Mouse (Mus musculus): ENCODE measurements at regions not wholly inside any gene's neighbourhood (a gene's known extent, or its start where the extent isn't known, plus 50 kb on each side); places are given as distances from the start of the nearest gene placed in this dataset.
"Not testable (repeated sequence)": the region's sequence is repeated elsewhere in the genome, so short reads cannot be mapped to it uniquely, and the experiment has no call there.

DNA sequence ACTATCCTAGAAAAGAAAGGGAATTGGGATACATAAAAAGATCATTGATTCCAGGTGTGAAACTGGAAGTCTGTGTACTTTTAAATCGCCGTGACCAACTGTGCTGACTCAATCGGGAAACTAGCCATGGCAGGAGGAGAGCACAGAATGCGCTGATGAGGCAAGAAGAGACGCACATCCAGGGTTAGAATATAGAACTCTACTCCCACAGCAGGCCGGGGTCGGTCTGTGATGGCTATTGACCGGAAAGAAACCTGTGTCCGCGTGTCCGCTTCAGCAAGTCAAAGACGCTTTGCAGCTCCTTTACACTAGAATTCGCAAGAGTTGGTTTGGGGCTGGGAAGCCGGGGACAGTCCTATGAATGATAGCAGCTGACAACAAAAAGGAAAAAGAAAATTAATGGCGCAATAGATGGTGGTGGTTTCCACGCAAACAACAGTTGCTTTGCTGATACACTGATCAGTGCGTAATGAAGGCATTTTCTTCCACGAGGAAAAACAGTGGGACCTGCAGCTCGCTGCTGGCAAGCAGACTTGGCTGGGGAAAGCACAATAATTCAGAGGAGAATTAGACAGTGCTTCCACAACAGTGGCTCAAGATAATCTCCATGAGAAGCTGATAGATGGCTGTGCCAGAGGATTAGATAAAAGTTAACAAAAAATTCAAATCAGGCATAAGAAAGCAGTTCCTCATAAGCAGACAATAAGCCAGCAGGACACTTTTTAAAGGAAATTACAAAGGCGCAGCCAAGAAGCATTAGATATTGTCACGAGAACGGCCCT, 1029.8 kb downstream of the Defb40 start:
- H3K9ac ChIP-seq = peak overlapping the region; percentile 56
- H3K27ac ChIP-seq = 0 out of 2 replicates have a peak overlapping the region, but pooled peaks have one; percentile 12

DNA sequence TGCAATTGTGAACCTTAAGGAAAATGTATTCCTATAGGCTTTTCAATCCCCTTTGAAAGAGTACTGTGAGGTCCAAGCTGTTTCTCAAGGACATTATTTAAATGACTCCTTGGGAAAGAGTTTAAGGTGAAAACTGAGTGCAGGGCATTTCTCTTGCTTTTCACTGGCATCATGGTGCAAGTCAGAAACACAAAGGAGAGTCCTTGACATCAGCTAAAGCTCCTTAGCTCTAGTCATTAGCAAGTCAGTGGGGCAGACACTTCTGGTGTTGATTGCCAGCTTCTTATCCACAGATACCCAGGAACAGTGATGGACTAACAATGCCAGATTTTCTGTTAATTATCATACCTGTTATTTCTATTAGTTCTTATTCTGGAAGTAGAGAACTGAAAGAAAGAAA, 1043.4 kb downstream of the Defb40 start:
- Histone ChIP-seq H3K9ac (no peak overlapping the region), H3K4me3 (no peak overlapping the region), H3K4me1 (replicated peaks) (no peaks in the 10 kb centered on the region), H3K27me3 (no peaks in the 10 kb centered on the region), H3K4me2 (no peak overlapping the region), H3K27ac (no peak overlapping the region), H3K36me3 (no peaks in the 10 kb centered on the region), H3K9me3 (no peaks in the 10 kb centered on the region)
- ATAC-seq (ENCODE audit: low FRiP score) = no peak

More for the DNA sequence above, 1029.8 kb downstream of the Defb40 start:
- Histone ChIP-seq H3K4me3 (0 out of 2 replicates have a peak overlapping the region, but pooled peaks have one; percentile 9), H3K27me3 (no peaks in the 10 kb centered on the region), H3K9me3 (no peaks in the 10 kb centered on the region), H3K4me2 (peak overlapping the region; percentile 45), H3K36me3 (no peaks in the 10 kb centered on the region), H3K4me1 (replicated peaks) (peaks cover 16% of the 10 kb centered on the region)
- peak; percentile 75 for ATAC-seq (ENCODE audit: low FRiP score)
- WGBS = 49% methylated on average over 22 of the region's 22 CpGs

DNA sequence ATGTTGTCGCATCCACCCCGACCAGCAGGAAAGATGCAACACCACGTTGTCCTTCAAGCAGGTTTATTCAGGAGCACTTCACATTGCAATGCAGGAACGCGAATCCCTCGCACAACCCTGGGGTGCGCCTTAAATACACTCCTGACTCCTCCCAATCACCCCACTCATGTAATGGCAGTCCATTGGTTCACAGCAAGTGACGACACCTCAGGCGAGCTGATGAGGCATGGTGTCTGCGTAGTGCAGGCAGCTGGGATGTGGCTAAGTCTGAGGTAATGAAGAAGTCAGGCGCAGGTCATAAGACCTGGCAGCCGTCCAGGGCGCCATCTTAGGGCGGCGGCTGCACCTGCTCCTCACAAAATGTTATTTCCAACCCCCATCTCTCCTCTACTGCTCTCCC, 1068.7 kb downstream of the Defb40 start:
- no peak for ATAC-seq (ENCODE audit: low FRiP score)
- no peaks in the 10 kb centered on the region for H3K36me3 ChIP-seq
- H3K4me1 ChIP-seq (replicated peaks) = no peaks in the 10 kb centered on the region
- no peaks in the 10 kb centered on the region for H3K9me3 ChIP-seq
- no peak overlapping the region for H3K4me3 ChIP-seq
- no peaks in the 10 kb centered on the region for H3K27me3 ChIP-seq
- H3K4me2 ChIP-seq = no peak overlapping the region
- no peak overlapping the region for H3K27ac ChIP-seq
- WGBS = 90% methylated on average over 15 of the region's 15 CpGs
- H3K9ac ChIP-seq = no peak overlapping the region

DNA sequence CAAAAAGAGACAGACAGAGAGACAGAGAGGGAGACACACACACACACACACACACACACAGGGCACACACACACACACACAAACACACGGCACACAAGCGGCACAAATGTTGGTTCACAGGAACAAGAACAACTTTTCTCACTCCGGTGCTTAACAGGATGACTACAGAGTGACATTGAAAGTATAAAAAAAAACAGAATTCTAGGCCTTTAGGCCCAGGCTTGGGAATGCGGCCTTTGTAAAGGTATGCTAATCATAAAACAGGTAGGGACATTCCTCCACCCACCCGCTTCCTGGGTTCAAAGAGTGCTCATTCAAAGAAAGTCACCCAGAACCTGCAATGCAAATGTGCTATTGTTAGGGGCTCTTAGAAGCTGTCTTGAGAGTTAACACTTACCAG, 1089.5 kb downstream of the Defb40 start:
- H3K9ac ChIP-seq; H3K4me2 ChIP-seq; H3K4me3 ChIP-seq; H3K9me3 ChIP-seq; ATAC-seq (ENCODE audit: low FRiP score); H3K27ac ChIP-seq; H3K36me3 ChIP-seq; H3K4me1 ChIP-seq (replicated peaks); H3K27me3 ChIP-seq: not testable (repeated sequence)
- 71% methylated on average over 5 of the region's 5 CpGs for WGBS

DNA sequence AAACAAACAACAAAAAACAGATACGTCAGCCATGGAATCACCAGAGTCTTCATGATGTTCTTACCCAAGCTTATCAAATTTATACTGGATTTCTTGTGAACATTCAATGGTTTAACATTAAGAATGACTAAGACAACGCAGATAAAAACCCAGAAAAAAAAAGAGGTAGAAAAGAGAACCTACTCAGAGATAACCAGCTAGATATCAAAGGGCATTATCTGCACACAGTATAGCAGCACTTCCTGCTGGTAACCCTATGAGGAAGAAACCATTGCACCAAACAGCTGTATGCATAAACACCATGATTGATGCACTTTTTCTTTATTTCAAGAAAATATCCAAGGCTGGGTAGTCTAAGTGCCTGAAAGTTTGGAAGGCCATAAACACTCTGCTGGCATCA, 1114.7 kb downstream of the Defb40 start:
- Histone ChIP-seq H3K36me3 (no peaks in the 10 kb centered on the region), H3K9me3 (no peaks in the 10 kb centered on the region), H3K4me1 (replicated peaks) (no peaks in the 10 kb centered on the region), H3K9ac (no peak overlapping the region), H3K27ac (no peak overlapping the region), H3K27me3 (no peaks in the 10 kb centered on the region), H3K4me2 (no peak overlapping the region), H3K4me3 (no peak overlapping the region)
- no peak for ATAC-seq (ENCODE audit: low FRiP score)
- 87% methylated on average over 2 of the region's 2 CpGs for WGBS
